Mouse (Mus musculus) frontal cortex, postnatal 36 days (tissue): ENCODE measurements around the gene Dusp5.

Source experiments
- DNase-seq, 2 experiments: peaks; one replicate each; pipeline ENCODE4 v3.0.0; 2022; ENCODE audit warnings: low spot score in 2 of 2

Dusp5 gene

GRCm38 (mm10) chr19:53517370-53518096 lies 11.4 kb upstream of the Dusp5 start:
- no peak for DNase-seq

GRCm38 (mm10) chr19:53519549-53519948 lies 9.4 kb upstream of the Dusp5 start:
- no peak for DNase-seq

GRCm38 (mm10) chr19:53519981-53520380 lies 8.9 kb upstream of the Dusp5 start:
- no peak for DNase-seq

GRCm38 (mm10) chr19:53521137-53521795 lies 7.6 kb upstream of the Dusp5 start:
- DNase-seq, result no peak

GRCm38 (mm10) chr19:53527480-53527879 lies 1.4 kb upstream of the Dusp5 start:
- no peak for DNase-seq

- no peak for DNase-seq
Measured at GRCm38 (mm10) chr19:53528131-53528621, 733 bp upstream of the Dusp5 start.

- DNase-seq, result no peak
Measured at GRCm38 (mm10) chr19:53529455-53529704, 471 bp downstream of the Dusp5 start.

- no peak for DNase-seq
Measured at GRCm38 (mm10) chr19:53529705-53530562, 1.0 kb downstream of the Dusp5 start.

GRCm38 (mm10) chr19:53531416-53531815 lies 2.5 kb downstream of the Dusp5 start:
- no peak for DNase-seq

- no peak for DNase-seq
Measured at GRCm38 (mm10) chr19:53532021-53532420, 3.1 kb downstream of the Dusp5 start.

GRCm38 (mm10) chr19:53532676-53533075 lies 3.8 kb downstream of the Dusp5 start:
- no peak for DNase-seq

GRCm38 (mm10) chr19:53533236-53533635 lies 4.3 kb downstream of the Dusp5 start:
- no peak for DNase-seq

- no peak for DNase-seq
Measured at GRCm38 (mm10) chr19:53533810-53534601, 5.1 kb downstream of the Dusp5 start.

- DNase-seq, result no peak
Measured at GRCm38 (mm10) chr19:53534757-53535410, 6.0 kb downstream of the Dusp5 start.

- DNase-seq, result no peak
Measured at GRCm38 (mm10) chr19:53535421-53535820, 6.5 kb downstream of the Dusp5 start.

GRCm38 (mm10) chr19:53536251-53536650 lies 7.3 kb downstream of the Dusp5 start:
- DNase-seq, result no peak

GRCm38 (mm10) chr19:53536731-53537666 lies 8.1 kb downstream of the Dusp5 start:
- no peak for DNase-seq

- DNase-seq, result peak; percentile 29 to 54
Measured at GRCm38 (mm10) chr19:53538024-53538423, 9.1 kb downstream of the Dusp5 start.

- no peak for DNase-seq
Measured at GRCm38 (mm10) chr19:53538796-53539195, 9.9 kb downstream of the Dusp5 start.

GRCm38 (mm10) chr19:53539296-53539695 lies 10.4 kb downstream of the Dusp5 start:
- DNase-seq, result no peak
